Mouse (Mus musculus) stomach, postnatal 0 days (tissue): ENCODE data around the gene Psme3. TPM values are rescaled to one million over a fixed set of nuclear protein-coding genes. Genes with fewer than 3 reads are reported as not detected.

Experiments used
- ATAC-seq: fragments of 200-750 bp; cut with Nextera tagmentation; 2 replicates; pipeline ENCODE4 v1.8.0; 2017; ENCODE audit not compliant: low FRiP score, low TSS enrichment
- DNase-seq: peaks from one replicate; pipeline ENCODE4 v3.0.0-alpha.2; 2016; ENCODE audit warnings: low spot score
- H3K27ac ChIP-seq: fragments of 300-500 bp; sonication (generic); replicated peaks from 2 replicates; pipeline ENCODE4 v1.5.1; 2014; ENCODE audit warnings: mild to moderate bottlenecking, control low read depth
- H3K27me3 ChIP-seq: fragments of 300-500 bp; sonication (generic); 2 replicates; pipeline ENCODE4 v1.6.1; 2014; ENCODE audit warnings: low read length; ENCODE audit not compliant: control insufficient read depth, insufficient read depth
- H3K36me3 ChIP-seq: fragments of 300-500 bp; sonication (generic); 2 replicates; pipeline ENCODE4 v1.6.1; 2014; ENCODE audit warnings: low read length, mixed read lengths; ENCODE audit not compliant: control insufficient read depth, insufficient read depth
- H3K4me1 ChIP-seq: fragments of 300-500 bp; sonication (generic); replicated peaks from 2 replicates; pipeline ENCODE4 v1.6.1; 2014; ENCODE audit warnings: antibody characterized with exemption; ENCODE audit not compliant: control insufficient read depth, insufficient read depth
- H3K4me2 ChIP-seq: fragments of 300-500 bp; sonication (generic); replicated peaks from 2 replicates; pipeline ENCODE4 v1.6.1; 2014; ENCODE audit warnings: low read depth, mild to moderate bottlenecking, control low read depth, moderate library complexity
- H3K4me3 ChIP-seq: fragments of 300-500 bp; sonication (generic); 2 replicates; pipeline ENCODE4 v1.5.1; 2014; ENCODE audit warnings: low read depth, low read length, control low read depth
- H3K9ac ChIP-seq: fragments of 300-500 bp; sonication (generic); 2 replicates; pipeline ENCODE4 v1.6.1; 2014; ENCODE audit warnings: mild to moderate bottlenecking, low read length, control low read depth, mixed read lengths
- H3K9me3 ChIP-seq: fragments of 300-500 bp; sonication (generic); 2 replicates; pipeline ENCODE4 v1.6.1; 2016; ENCODE audit warnings: low read length; ENCODE audit not compliant: control insufficient read depth
- CTCF ChIP-seq: IDR thresholded peaks from 2 replicates; pipeline ENCODE4 v1.5.1; 2016; ENCODE audit warnings: antibody characterized with exemption, low read depth, mild to moderate bottlenecking, moderate library complexity
- EP300 ChIP-seq: optimal IDR thresholded peaks from 2 replicates; pipeline ENCODE3; 2016; ENCODE audit warnings: antibody characterized with exemption
- WGBS: fragments of 180-500 bp; shearing (Covaris S2); extraction: QIAGEN DNeasy Blood & Tissue Kit; methylation state at CpG from one replicate; pipeline ENCODE4 v1.1.7; 2014; 5-methylcytosine and 5-hydroxymethylcytosine counted together
- polyA plus RNA-seq: library from polyadenylated mRNA; unstranded; fragments of >200 nt; fragmentation: Nextera tagmentation; extraction: Ambion mirVana; gene quantifications from 2 replicates; pipeline ENCODE4 v1.2.1, GENCODE M21; 2015

The Psme3 gene
- polyA plus RNA-seq, 1 experiment from 2014 or later: 64.2 TPM

DNA sequence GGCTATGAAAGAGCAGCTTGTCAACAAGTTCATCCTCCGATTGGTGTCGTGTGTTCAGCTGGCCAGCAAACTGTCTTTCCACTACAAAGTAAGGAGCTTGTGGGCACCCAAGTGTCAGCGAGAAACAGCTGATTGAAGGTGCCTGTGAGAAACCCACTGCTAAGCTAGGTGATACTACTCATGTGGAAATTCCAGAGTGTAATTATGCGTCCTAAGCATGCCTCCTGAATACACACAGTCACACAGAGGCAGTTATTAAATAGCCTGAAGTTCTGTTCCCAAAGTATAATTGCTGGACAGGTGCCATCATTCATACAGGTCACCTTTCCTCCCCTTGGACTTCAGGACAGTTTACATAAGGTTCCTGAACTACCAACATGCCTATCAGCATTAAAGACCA, 32.2 kb upstream of the Psme3 start:
- Histone ChIP-seq H3K4me1 (no peaks in the 10 kb centered on the region), H3K4me3 (no peak overlapping the region), H3K9me3 (no peaks in the 10 kb centered on the region), H3K27me3 (no peaks in the 10 kb centered on the region), H3K4me2 (no peak overlapping the region), H3K36me3 (peaks cover 5% of the 10 kb centered on the region; the same call in 1 of the 2 replicates), H3K27ac (0 out of 2 replicates have a peak overlapping the region, but pooled peaks have one; percentile 10), H3K9ac (no peak overlapping the region)
- peak; percentile 74 for ATAC-seq
- TF ChIP-seq CTCF: no peak
- TF ChIP-seq EP300: no peak
- DNase-seq: no peak
- WGBS: 61% methylated on average over 4 of the region's 4 CpGs

DNA sequence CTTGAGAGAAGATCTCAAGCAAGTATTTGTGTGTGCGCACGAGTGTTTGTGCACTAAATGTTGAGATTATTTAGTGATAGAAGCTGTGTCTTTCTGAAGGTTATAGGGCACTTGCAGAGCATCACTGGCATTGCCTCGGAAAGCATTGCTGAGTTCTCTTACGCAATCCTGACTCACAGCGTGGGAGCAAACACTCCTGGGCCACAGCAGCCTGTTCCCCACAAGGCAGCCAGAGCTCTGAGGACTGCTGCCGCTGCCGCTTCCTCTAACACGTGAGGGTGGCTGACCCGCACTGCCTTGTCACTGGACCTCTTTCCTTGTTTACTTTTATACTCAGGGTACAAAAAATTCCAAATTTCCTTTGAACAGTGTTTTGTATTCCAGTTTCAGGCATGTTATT, 28.7 kb upstream of the Psme3 start:
- Histone ChIP-seq H3K4me2 (no peak overlapping the region), H3K9me3 (no peaks in the 10 kb centered on the region), H3K27me3 (no peaks in the 10 kb centered on the region), H3K27ac (no peak overlapping the region), H3K4me3 (no peak overlapping the region), H3K36me3 (peaks cover 23% of the 10 kb centered on the region), H3K4me1 (no peaks in the 10 kb centered on the region), H3K9ac (no peak overlapping the region)
- ATAC-seq: no peak
- TF ChIP-seq CTCF: no peak
- TF ChIP-seq EP300: no peak
- DNase-seq: no peak
- WGBS: 72% methylated on average over 9 of the region's 9 CpGs

DNA sequence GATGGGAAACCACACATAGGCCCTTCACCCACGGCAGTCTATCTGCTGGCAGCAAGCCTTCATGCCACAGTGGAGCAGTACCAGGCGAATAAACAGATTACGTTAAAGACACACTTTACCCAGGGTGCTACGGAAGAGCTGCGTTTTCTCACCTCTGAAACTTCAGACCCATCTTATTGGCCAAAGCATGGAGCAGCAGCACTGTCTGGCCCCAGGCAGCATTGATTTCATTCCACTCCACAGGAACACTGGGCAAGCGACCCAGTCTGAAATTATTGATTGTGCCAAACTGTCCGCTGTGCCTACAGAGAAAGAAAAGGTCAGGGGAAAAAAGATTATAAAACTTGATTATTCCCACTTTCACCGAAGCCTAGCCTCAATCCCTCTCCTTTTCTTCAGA, 24.8 kb upstream of the Psme3 start:
- ATAC-seq (no peak), DNase-seq (no peak)
- 92% methylated on average over 8 of the region's 8 CpGs for WGBS
- H3K9ac ChIP-seq: no peak overlapping the region
- H3K9me3 ChIP-seq: no peaks in the 10 kb centered on the region
- H3K4me1 ChIP-seq: no peaks in the 10 kb centered on the region
- no peak overlapping the region for H3K4me3 ChIP-seq
- TF ChIP-seq CTCF (no peak), EP300 (no peak)
- H3K27ac ChIP-seq: no peak overlapping the region
- H3K36me3 ChIP-seq: peaks cover 35% of the 10 kb centered on the region
- no peak overlapping the region for H3K4me2 ChIP-seq
- H3K27me3 ChIP-seq: no peaks in the 10 kb centered on the region

DNA sequence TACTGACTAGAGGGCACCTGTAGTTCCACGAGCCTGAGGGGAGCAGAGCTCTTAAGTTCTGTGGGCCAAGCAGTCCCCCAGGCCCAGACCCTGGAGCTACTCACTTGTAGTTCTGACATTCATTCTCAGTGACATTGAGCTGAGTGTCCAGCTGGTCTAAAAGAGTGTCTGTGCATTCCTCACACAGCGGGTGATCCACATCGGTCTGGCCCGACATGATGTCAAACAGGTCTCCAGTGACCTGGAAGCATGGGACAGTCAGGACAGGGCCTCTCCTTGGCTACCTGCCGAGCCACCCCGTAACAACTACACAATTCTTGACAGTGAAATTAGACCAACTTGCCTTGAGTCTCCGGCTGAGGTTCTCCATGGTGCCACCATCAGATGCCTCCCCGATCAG, 20.8 kb upstream of the Psme3 start:
- WGBS: 95% methylated on average over 8 of the region's 8 CpGs
- H3K9ac ChIP-seq: no peak overlapping the region
- peaks cover 27% of the 10 kb centered on the region for H3K36me3 ChIP-seq
- TF ChIP-seq EP300: no peak
- TF ChIP-seq CTCF: no peak
- ATAC-seq (no peak), DNase-seq (no peak)
- H3K4me1 ChIP-seq: no peaks in the 10 kb centered on the region
- H3K9me3 ChIP-seq: no peaks in the 10 kb centered on the region
- H3K4me2 ChIP-seq: no peak overlapping the region
- H3K4me3 ChIP-seq: no peak overlapping the region
- no peak overlapping the region for H3K27ac ChIP-seq
- H3K27me3 ChIP-seq: no peaks in the 10 kb centered on the region

DNA sequence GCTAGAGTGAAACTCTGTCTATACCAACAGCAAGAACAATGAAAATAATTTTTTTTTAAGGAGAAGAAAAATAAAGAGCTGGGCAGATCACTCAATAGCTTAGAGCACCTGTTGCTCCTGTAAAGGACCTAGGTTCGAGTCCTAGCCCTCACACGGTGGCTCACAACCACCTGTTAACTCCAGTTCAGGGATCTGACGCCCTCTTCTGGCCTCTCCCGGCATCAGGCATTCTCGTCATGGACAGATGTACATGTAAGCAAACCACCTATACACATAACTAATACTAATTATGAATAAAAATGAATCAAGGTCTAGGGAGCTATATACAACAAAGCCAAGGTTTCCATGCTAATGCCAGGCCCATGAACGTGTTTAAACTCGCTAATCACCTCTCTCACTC, 15.1 kb upstream of the Psme3 start:
- Histone ChIP-seq H3K4me1 (peaks cover 7% of the 10 kb centered on the region; the same call in 1 of the 2 replicates), H3K4me3 (peak overlapping the region; percentile 89), H3K27ac (no peak overlapping the region), H3K9ac (peak overlapping the region; percentile 89; the same call in 1 of the 2 replicates), H3K9me3 (no peaks in the 10 kb centered on the region), H3K4me2 (peak overlapping the region; percentile 97), H3K27me3 (no peaks in the 10 kb centered on the region), H3K36me3 (peaks cover 4% of the 10 kb centered on the region; the same call in 1 of the 2 replicates)
- ATAC-seq (no peak), DNase-seq (no peak)
- 59% methylated on average over 7 of the region's 7 CpGs for WGBS
- no peak for TF ChIP-seq EP300
- peak; percentile 56 for TF ChIP-seq CTCF

DNA sequence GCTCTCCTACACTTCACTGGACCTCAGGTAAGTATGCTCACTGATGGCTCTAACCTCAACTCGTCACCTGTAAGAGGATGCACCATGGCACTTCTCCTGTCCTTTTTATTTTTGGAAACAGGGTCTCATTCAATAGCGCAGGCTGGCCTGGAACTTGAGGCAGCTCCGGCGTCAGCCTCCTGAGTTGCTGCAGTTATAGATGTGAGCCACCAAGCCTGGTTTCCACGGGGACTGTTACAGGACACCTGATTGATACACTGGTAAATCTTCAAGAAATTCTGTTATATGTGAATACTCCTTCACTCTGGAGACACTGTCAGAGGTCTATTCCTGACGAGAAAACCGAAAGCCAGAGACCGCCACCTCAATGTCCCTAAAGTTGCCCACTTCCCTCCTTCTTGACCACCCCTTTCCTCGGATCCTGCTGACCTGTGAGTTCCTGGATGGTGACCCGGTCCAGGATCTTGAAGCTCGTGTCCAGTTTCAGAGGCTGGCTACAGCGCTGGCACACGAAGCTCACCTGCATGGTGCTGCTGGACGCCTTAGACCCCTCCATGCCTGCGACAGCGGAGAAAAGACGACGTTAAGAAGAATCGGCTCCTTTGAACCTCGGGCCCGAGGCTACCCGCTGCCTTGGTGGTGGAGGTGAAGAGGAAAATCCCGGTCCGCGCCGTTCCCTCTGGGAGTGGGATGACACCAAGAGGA, 14.6 kb upstream of the Psme3 start:
- no peaks in the 10 kb centered on the region for H3K27me3 ChIP-seq
- H3K9ac ChIP-seq: peak overlapping the region; percentile 89
- ATAC-seq (peak; percentile 11; the same call in 1 of the 2 replicates), DNase-seq (no peak)
- H3K4me2 ChIP-seq: peak overlapping the region; percentile 97
- TF ChIP-seq EP300: no peak
- TF ChIP-seq CTCF: no peak
- H3K4me1 ChIP-seq: peaks cover 7% of the 10 kb centered on the region; the same call in 1 of the 2 replicates
- no peaks in the 10 kb centered on the region for H3K9me3 ChIP-seq
- WGBS: 11% methylated on average over 26 of the region's 26 CpGs
- peak overlapping the region; percentile 89 for H3K4me3 ChIP-seq
- peak overlapping the region; percentile 74 for H3K27ac ChIP-seq
- peaks cover 4% of the 10 kb centered on the region; the same call in 1 of the 2 replicates for H3K36me3 ChIP-seq
